Mouse (Mus musculus) CH12.LX (cell line): ENCODE results near the gene Kremen2. TPM values are rescaled to one million over a fixed set of nuclear protein-coding genes. Genes with fewer than 3 reads are reported as not detected.
A peak's percentile ranks its signal among the peaks of the same experiment; 100 is the strongest.

Experiments used
- DNase-seq: peaks from one replicate; pipeline ENCODE4 v3.0.0-alpha.2; 2013; ENCODE audit errors: extremely low read depth
- H3K27ac ChIP-seq: 2 replicates; pipeline ENCODE4 v1.5.1; 2012; ENCODE audit warnings: low read depth, mild to moderate bottlenecking, control low read depth, moderate library complexity; ENCODE audit not compliant: insufficient read depth
- H3K27me3 ChIP-seq: replicated peaks from 2 replicates; pipeline ENCODE3; 2012; ENCODE audit warnings: inconsistent platforms
- H3K36me3 ChIP-seq, 2 experiments: replicated peaks in 1 of 2; 2 replicates each; pipeline versions ENCODE3 to v1.6.1; 2012; ENCODE audit warnings: inconsistent platforms in 1 of 2, low read length in 1 of 2, mild to moderate bottlenecking in 1 of 2, mixed read lengths in 1 of 2, moderate library complexity in 1 of 2; ENCODE audit not compliant: control insufficient read depth in 1 of 2, insufficient read depth in 1 of 2
- H3K4me1 ChIP-seq, 2 experiments: 2 replicates each; pipeline ENCODE4 v1.6.1; 2012; ENCODE audit warnings: inconsistent platforms in 1 of 2, moderate library complexity in 1 of 2; ENCODE audit not compliant: insufficient read depth in 2 of 2, control insufficient read depth in 1 of 2
- H3K4me2 ChIP-seq: 2 replicates; pipeline ENCODE4 v1.6.1; 2012; ENCODE audit warnings: low read depth, mild to moderate bottlenecking, control low read depth; ENCODE audit not compliant: poor library complexity, insufficient read depth, severe bottlenecking
- H3K4me3 ChIP-seq, 3 experiments: fragments of 150-350 bp in 1 of 3; sonication (generic) in 1 of 3; replicated peaks in 1 of 3; 2 replicates each; pipeline versions ENCODE3 to v1.5.1; 2011 to 2012; ENCODE audit warnings: low read depth in 2 of 3, low read length in 2 of 3, mild to moderate bottlenecking in 2 of 3, moderate library complexity in 2 of 3, control low read depth in 1 of 3, improper control_type of control experiment in 1 of 3, inconsistent platforms in 1 of 3, mixed read lengths in 1 of 3; ENCODE audit not compliant: poor library complexity in 1 of 3
- H3K79me2 ChIP-seq: replicated peaks from 2 replicates; pipeline ENCODE4 v1.6.1; 2012; ENCODE audit warnings: mild to moderate bottlenecking, moderate library complexity; ENCODE audit not compliant: control insufficient read depth, poor library complexity, insufficient read depth, severe bottlenecking; ENCODE audit errors: extremely low read depth
- H3K9ac ChIP-seq: 2 replicates; pipeline ENCODE4 v1.6.1; 2012; ENCODE audit warnings: low read depth, mild to moderate bottlenecking, control low read depth, moderate library complexity; ENCODE audit not compliant: insufficient read depth
- H3K9me3 ChIP-seq: replicated peaks from 2 replicates; pipeline ENCODE3; 2012; ENCODE audit warnings: low read length, inconsistent platforms, mixed read lengths
- BHLHE40 ChIP-seq: IDR thresholded peaks from 2 replicates; pipeline ENCODE4 v1.6.1; 2011; ENCODE audit warnings: mild to moderate bottlenecking, low read depth, low read length, improper control_type of control experiment
- CHD2 ChIP-seq: IDR thresholded peaks from 2 replicates; pipeline ENCODE4 v1.6.1; 2011; ENCODE audit warnings: low read length, improper control_type of control experiment
- CTCF ChIP-seq, 2 experiments: IDR thresholded peaks in 1 of 2; conservative IDR thresholded peaks in 1 of 2; 2 replicates each; pipeline ENCODE4 v1.5.1; 2011 to 2012; ENCODE audit warnings: low read depth in 2 of 2, low read length in 2 of 2, improper control_type of control experiment in 1 of 2, inconsistent platforms in 1 of 2, mild to moderate bottlenecking in 1 of 2, moderate library complexity in 1 of 2
- E2F4 ChIP-seq: IDR thresholded peaks from 2 replicates; pipeline ENCODE4 v1.6.1; 2011; ENCODE audit warnings: low read depth, low read length, improper control_type of control experiment; ENCODE audit not compliant: insufficient replicate concordance
- ELF1 ChIP-seq: IDR thresholded peaks from 2 replicates; pipeline ENCODE4 v1.6.1; 2014; ENCODE audit warnings: low read depth, mild to moderate bottlenecking, inconsistent platforms, low read length, improper control_type of control experiment
- ETS1 ChIP-seq: conservative IDR thresholded peaks from 2 replicates; pipeline ENCODE4 v1.6.1; 2012; ENCODE audit warnings: low read depth, mild to moderate bottlenecking, inconsistent platforms, low read length, improper control_type of control experiment, moderate library complexity
- GABPA ChIP-seq: IDR thresholded peaks from 2 replicates; pipeline ENCODE4 v1.6.1; 2012; ENCODE audit warnings: low read depth, low read length, improper control_type of control experiment, inconsistent platforms; ENCODE audit not compliant: insufficient replicate concordance
- HCFC1 ChIP-seq: IDR thresholded peaks from 2 replicates; pipeline ENCODE4 v1.6.1; 2012; ENCODE audit warnings: low read depth, mild to moderate bottlenecking, inconsistent platforms, low read length, improper control_type of control experiment
- IRF4 ChIP-seq: IDR thresholded peaks from 2 replicates; pipeline ENCODE4 v1.6.1; 2014; ENCODE audit warnings: low read depth, mild to moderate bottlenecking, inconsistent platforms, low read length, improper control_type of control experiment
- KAT2A ChIP-seq: IDR thresholded peaks from 2 replicates; pipeline ENCODE4 v1.6.1; 2012; ENCODE audit warnings: low read length, improper control_type of control experiment, inconsistent platforms; ENCODE audit not compliant: insufficient replicate concordance
- MAZ ChIP-seq: IDR thresholded peaks from 2 replicates; pipeline ENCODE4 v1.6.1; 2012; ENCODE audit warnings: low read depth, mild to moderate bottlenecking, inconsistent platforms, low read length, improper control_type of control experiment, moderate library complexity
- MEF2A ChIP-seq: IDR thresholded peaks from 2 replicates; pipeline ENCODE4 v1.6.1; 2014; ENCODE audit warnings: low read depth, mild to moderate bottlenecking, inconsistent platforms, low read length, improper control_type of control experiment, borderline replicate concordance
- MXI1 ChIP-seq: IDR thresholded peaks from 2 replicates; pipeline ENCODE4 v1.6.1; 2011; ENCODE audit warnings: mild to moderate bottlenecking, low read depth, low read length, improper control_type of control experiment
- NRF1 ChIP-seq: IDR thresholded peaks from 2 replicates; pipeline ENCODE4 v1.6.1; 2014; ENCODE audit warnings: low read depth, mild to moderate bottlenecking, inconsistent platforms, low read length, improper control_type of control experiment, moderate library complexity
- POLR2A ChIP-seq: IDR thresholded peaks from 2 replicates; pipeline ENCODE4 v1.6.1; 2011; ENCODE audit warnings: low read depth, mild to moderate bottlenecking, improper control_type of control experiment, low read length
- POLR2AphosphoS2 ChIP-seq: IDR thresholded peaks from 2 replicates; pipeline ENCODE4 v1.6.1; 2011; ENCODE audit warnings: low read depth, low read length, improper control_type of control experiment
- RAD21 ChIP-seq: IDR thresholded peaks from 2 replicates; pipeline ENCODE4 v1.6.1; 2011; ENCODE audit warnings: low read depth, mild to moderate bottlenecking, low read length, improper control_type of control experiment, moderate library complexity
- RCOR1 ChIP-seq: conservative IDR thresholded peaks from 2 replicates; pipeline ENCODE4 v1.6.1; 2012; ENCODE audit warnings: low read depth, mild to moderate bottlenecking, inconsistent platforms, low read length, improper control_type of control experiment
- SIN3A ChIP-seq: IDR thresholded peaks from 2 replicates; pipeline ENCODE4 v1.6.1; 2012; ENCODE audit warnings: low read length, improper control_type of control experiment, inconsistent platforms
- TBP ChIP-seq: conservative IDR thresholded peaks from 2 replicates; pipeline ENCODE4 v1.6.1; 2011; ENCODE audit warnings: low read depth, low read length, improper control_type of control experiment
- TCF12 ChIP-seq: IDR thresholded peaks from 2 replicates; pipeline ENCODE4 v1.6.1; 2014; ENCODE audit warnings: low read depth, mild to moderate bottlenecking, inconsistent platforms, low read length, improper control_type of control experiment
- USF2 ChIP-seq: conservative IDR thresholded peaks from 2 replicates; pipeline ENCODE4 v1.6.1; 2011; ENCODE audit warnings: low read depth, low read length, improper control_type of control experiment
- ZMIZ1 ChIP-seq: IDR thresholded peaks from 2 replicates; pipeline ENCODE4 v1.6.1; 2012; ENCODE audit warnings: low read depth, mild to moderate bottlenecking, inconsistent platforms, low read length, improper control_type of control experiment
- dilution Hi-C: fragments of 300-500 bp; cut with MboI; formaldehyde crosslinking; loops from 2 replicates; pipeline ENCODE4 v1.14.3; 2020; ENCODE audit warnings: low sequenced_read_pairs; ENCODE audit not compliant: extremely low pct_unique_long_range_greater_than_20kb, extremely low pct_ligation_motif_present
- in situ Hi-C: fragments of 300-500 bp; cut with MboI; formaldehyde crosslinking; loops from 3 replicates; pipeline ENCODE4 v1.14.3; 2019; ENCODE audit warnings: low sequenced_read_pairs, low pct_ligation_motif_present, low pct_unique_long_range_greater_than_20kb, mixed read lengths
- polyA plus RNA-seq: library from polyadenylated mRNA; unstranded; fragments of >175 nt; gene quantifications from 2 replicates; pipeline ENCODE4 v1.2.1, GENCODE M21; 2012; ENCODE audit warnings: low read depth; ENCODE audit not compliant: insufficient read length
- total RNA-seq, 2 experiments: library from RNA; depleted of rRNA; stranded (reverse); fragments of 300-350 nt in 1 of 2; fragments of >200 nt in 1 of 2; gene quantifications; 2 replicates each; pipeline ENCODE4 v1.2.3; 2012 to 2014

Kremen2 gene
- total and polyA plus RNA-seq, 3 experiments = 0.21 to 0.55 (median 0.23) TPM

GRCm38 (mm10) chr17:23771284-23772218 is 25.9 kb upstream of the Kremen2 start, which contains the start of gene Flywch1:
Gene Flywch1 (minus strand): TSS chr17:23771602.
- dilution Hi-C loops (no loop called here), in situ Hi-C loops (loop anchor here (5.0 to 10.0 kb wide), 2 partner anchors 36 to 193 kb away; no protein-coding TSS in a partner anchor)
- Histone ChIP-seq H3K4me3 (peak within 1 kb of the TSS; percentile 75 to 86 (median 86)), H3K4me2 (peak within 1 kb of the TSS; percentile 84), H3K9ac (peak within 1 kb of the TSS; percentile 94), H3K27me3 (no peaks in the 10 kb centered on the region), H3K27ac (0 out of 2 replicates have a peak within 1 kb of the TSS, but pooled peaks have one; percentile 0), H3K9me3 (no peaks in the 10 kb centered on the region), H3K36me3 (peaks cover 0 to 12% of the 10 kb centered on the region in 2 experiments), H3K4me1 (peaks cover 4 to 23% of the 10 kb centered on the region in 2 experiments; a peak in 3 of 4 replicates), H3K79me2 (0 out of 2 replicates have a peak, but pooled peaks cover 4% of the 10 kb centered on the region)
- peak; percentile 99 for DNase-seq
- TF ChIP-seq HCFC1 = peak; percentile 86
- peak; percentile 74 for TF ChIP-seq TBP
- no peak for TF ChIP-seq RAD21
- TF ChIP-seq CTCF (conservative IDR thresholded peaks at IDR 0.05 in 1 of 2, IDR thresholded peaks at IDR 0.05 in 1 of 2; ENCODE audit: low read depth in 2 of 2, low read length in 2 of 2) = no peak
- peak; percentile 81; the same call in 1 of the 2 replicates for TF ChIP-seq E2F4
- peak; percentile 96 for TF ChIP-seq NRF1
- TF ChIP-seq RCOR1 = peak; percentile 98
- peak; percentile 45; the same call in 1 of the 2 replicates for TF ChIP-seq ZMIZ1
- TF ChIP-seq MEF2A = peak; percentile 69; the same call in 1 of the 2 replicates
- TF ChIP-seq ELF1 = peak; percentile 99
- TF ChIP-seq GABPA = no peak
- peak; percentile 62 for TF ChIP-seq IRF4
- peak; percentile 80 for TF ChIP-seq MXI1
- no peak for TF ChIP-seq ETS1
- TF ChIP-seq TCF12 = peak; percentile 81
- peak; percentile 99 for TF ChIP-seq SIN3A
- no peak for TF ChIP-seq USF2
- peak; percentile 93 for TF ChIP-seq CHD2
- TF ChIP-seq POLR2A = peak; percentile 74
- peak; percentile 17; the same call in 1 of the 2 replicates for TF ChIP-seq BHLHE40
- TF ChIP-seq KAT2A = peak; percentile 69; the same call in 1 of the 2 replicates
- no peak for TF ChIP-seq POLR2AphosphoS2
- peak; percentile 55; the same call in 1 of the 2 replicates for TF ChIP-seq MAZ
